Mouse (Mus musculus): ENCODE measurements at regions not wholly inside any gene's neighbourhood (a gene's known extent, or its start where the extent isn't known, plus 50 kb on each side); places are given as distances from the start of the nearest gene placed in this dataset.

DNA sequence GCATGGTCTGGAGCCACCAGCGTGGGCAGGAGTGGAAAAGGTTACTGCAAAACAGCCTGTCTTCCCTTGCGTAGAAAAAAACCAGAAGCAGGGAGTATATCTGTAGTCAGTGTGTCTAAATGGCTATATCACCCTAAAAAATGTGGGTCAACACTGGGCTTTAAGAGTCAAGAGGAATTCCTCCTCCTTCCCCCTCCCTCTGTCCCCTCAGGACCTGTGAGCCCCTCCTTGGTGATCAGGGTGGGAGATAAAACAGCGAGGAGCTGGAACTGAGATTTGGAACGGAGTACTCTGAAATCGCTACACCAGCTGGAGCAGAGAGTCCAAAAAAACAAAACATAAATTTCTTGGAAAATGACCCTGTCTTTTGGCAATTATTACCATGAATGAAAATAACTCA, 50.3 kb upstream of the Dennd1b start (continued):
- TF ChIP-seq EP300 (IDR thresholded peaks at IDR 0.05; ENCODE audit: low read depth in 1 of 2, low read length in 2 of 2) (no peak), SMC3 (IDR thresholded peaks at IDR 0.05; ENCODE audit: low read depth, low read length) (no peak), POLR2A (IDR thresholded peaks at IDR 0.05; ENCODE audit: control insufficient read depth in 1 of 2, insufficient read depth in 1 of 2, low read depth in 1 of 2, low read length in 2 of 2, poor library complexity in 1 of 2) (no peak), GATA1 (IDR thresholded peaks at IDR 0.05; ENCODE audit: low read depth, low read length) (no peak)

DNA sequence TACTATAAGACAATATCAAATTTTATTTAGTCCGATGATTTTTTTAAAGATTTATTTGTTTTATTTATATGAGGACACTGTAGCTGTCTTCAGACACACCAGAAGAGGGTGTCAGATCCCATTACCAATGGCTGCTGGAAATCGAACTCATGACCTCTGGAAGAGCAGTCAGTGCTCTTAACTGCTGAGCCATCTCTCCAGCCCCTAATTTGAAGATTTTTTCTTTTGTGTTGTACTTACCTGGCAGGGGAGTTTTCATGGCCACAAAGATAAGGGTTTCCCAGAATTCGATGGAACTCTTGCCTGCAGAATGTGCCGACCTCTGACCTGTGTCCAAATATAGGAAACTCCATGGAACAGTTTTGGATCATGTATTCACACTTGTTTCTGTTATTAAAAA, 49.8 kb upstream of the Dennd1b start:
- peaks cover 0 to 11% of the 10 kb centered on the region in 2 experiments; a peak in 2 of 4 replicates for H3K36me3 ChIP-seq (ENCODE audit: control insufficient read depth in 1 of 2, insufficient read depth in 2 of 2, low read length in 2 of 2)
- no peak overlapping the region for H3K4me3 ChIP-seq (ENCODE audit: control insufficient read depth in 1 of 2, insufficient read depth in 1 of 2, low read depth in 2 of 2, low read length in 2 of 2)
- TF ChIP-seq TBP (IDR thresholded peaks at IDR 0.05; ENCODE audit: low read depth, low read length), result no peak
- TF ChIP-seq KAT2A (conservative IDR thresholded peaks at IDR 0.05; ENCODE audit: low read depth, low read length), result no peak
- no peak for TF ChIP-seq MXI1 (IDR thresholded peaks at IDR 0.05; ENCODE audit: low read depth, low read length)
- no peak for TF ChIP-seq ETS1 (IDR thresholded peaks at IDR 0.05; ENCODE audit: low read depth, low read length)
- TF ChIP-seq POLR2A (IDR thresholded peaks at IDR 0.05; ENCODE audit: control insufficient read depth in 1 of 2, insufficient read depth in 1 of 2, low read depth in 1 of 2, low read length in 2 of 2, poor library complexity in 1 of 2), result no peak
- no peak for TF ChIP-seq MAFK (IDR thresholded peaks at IDR 0.05; ENCODE audit: borderline replicate concordance, low read depth, low read length)
- TF ChIP-seq POLR2AphosphoS2 (IDR thresholded peaks at IDR 0.05; ENCODE audit: low read length), result no peak
- no peak for TF ChIP-seq HCFC1 (IDR thresholded peaks at IDR 0.05; ENCODE audit: low read depth, low read length)
- TF ChIP-seq E2F4 (IDR thresholded peaks at IDR 0.05; ENCODE audit: borderline replicate concordance, low read depth, low read length), result no peak
- no peak for TF ChIP-seq ELF1 (IDR thresholded peaks at IDR 0.05; ENCODE audit: low read depth, low read length)
- no peak for TF ChIP-seq USF2 (IDR thresholded peaks at IDR 0.05; ENCODE audit: borderline replicate concordance in 1 of 2, insufficient read depth in 1 of 2, low read depth in 1 of 2, low read length in 2 of 2)
- no peak for TF ChIP-seq GABPA (IDR thresholded peaks at IDR 0.05; ENCODE audit: low read depth, low read length)
- no peak for TF ChIP-seq CHD2 (IDR thresholded peaks at IDR 0.05; ENCODE audit: low read length)
- TF ChIP-seq RAD21 (IDR thresholded peaks at IDR 0.05; ENCODE audit: low read depth, low read length), result no peak

More for the DNA sequence above, 49.8 kb upstream of the Dennd1b start:
- no peak overlapping the region for H3K27ac ChIP-seq (ENCODE audit: control insufficient read depth, low read depth, low read length)
- no peaks in the 10 kb centered on the region for H3K9me3 ChIP-seq (replicated peaks; ENCODE audit: insufficient read depth, low read length)
- no peaks in the 10 kb centered on the region for H3K79me2 ChIP-seq (ENCODE audit: control insufficient read depth, insufficient read depth, low read length, poor library complexity)
- no peak overlapping the region for H3K9ac ChIP-seq (ENCODE audit: control insufficient read depth, low read depth, low read length, poor library complexity, severe bottlenecking)
- no peaks in the 10 kb centered on the region for H3K27me3 ChIP-seq (ENCODE audit: control insufficient read depth in 1 of 2, insufficient read depth in 2 of 2, low read length in 2 of 2)
- DNase-seq (ENCODE audit: low read depth, low spot score), result no peak
- peaks cover 0 to 4% of the 10 kb centered on the region in 2 experiments; a peak in 2 of 4 replicates for H3K4me1 ChIP-seq (ENCODE audit: control insufficient read depth in 1 of 2, insufficient read depth in 2 of 2, low read length in 2 of 2)
